Mouse (Mus musculus): ENCODE results near the gene Abcb8. TPM values are rescaled to one million over a fixed set of nuclear protein-coding genes. Genes with fewer than 3 reads are reported as not detected.

Abcb8 gene
- polyA plus RNA-seq, 1 experiment from 2014 or later = 80.3 TPM

DNA sequence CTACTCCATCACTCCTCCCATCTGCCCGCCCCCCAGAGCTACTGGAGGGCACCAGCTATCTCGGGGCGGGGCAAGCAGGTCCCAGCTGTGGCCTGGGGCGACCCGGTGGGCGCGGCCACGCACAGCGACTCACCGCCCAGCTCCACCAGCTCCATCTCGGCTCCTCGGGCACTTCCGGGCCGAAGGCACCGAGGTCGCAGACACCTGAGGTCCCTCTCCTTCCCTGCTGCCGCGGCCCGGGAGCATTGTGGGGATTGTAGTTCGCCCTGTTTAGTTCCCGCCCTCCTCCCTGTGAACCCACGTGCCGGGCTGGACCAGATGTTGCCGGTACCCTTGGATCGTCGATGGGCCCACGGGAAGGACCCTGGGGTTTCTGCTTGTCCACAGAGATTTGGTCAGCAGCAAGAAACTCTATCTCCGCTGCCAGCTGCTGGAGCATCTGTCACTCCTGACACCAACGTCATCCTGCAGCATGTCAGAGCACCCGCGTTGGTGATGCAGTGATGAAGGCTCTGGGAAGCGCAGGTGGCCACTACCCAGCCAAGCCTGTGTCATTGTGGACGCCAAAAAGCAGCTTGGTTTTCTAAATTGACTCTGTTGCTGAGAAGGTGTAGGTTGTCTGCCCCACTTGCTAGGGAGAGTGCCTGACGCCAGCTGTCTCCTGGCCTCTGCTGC, 54.3 kb downstream of the Abcb8 start, which contains the start of gene Tmub1:
TSS of gene Tmub1 (minus strand) at position 231 of the 675 bp plus-strand sequence.
- Histone ChIP-seq H3K27ac (ENCODE audit: low read length) (peak within 1 kb of the TSS; percentile 56), H3K4me3 (ENCODE audit: low read length) (peak within 1 kb of the TSS; percentile 74), H3K9ac (replicated peaks; ENCODE audit: low read length) (peak within 1 kb of the TSS; percentile 70), H3K27me3 (ENCODE audit: insufficient read depth, low read length) (no peaks in the 10 kb centered on the region), H3K9me3 (ENCODE audit: low read length) (no peaks in the 10 kb centered on the region), H3K4me1 (ENCODE audit: insufficient read depth, low read length) (peaks cover 33% of the 10 kb centered on the region), H3K36me3 (ENCODE audit: insufficient read depth, low read length) (peaks cover 3% of the 10 kb centered on the region), H3K4me2 (replicated peaks; ENCODE audit: low read depth, low read length) (peak within 1 kb of the TSS; percentile 75)
- ATAC-seq (ENCODE audit: low FRiP score, low TSS enrichment) = peak; percentile 64
- WGBS = 2% methylated on average over 33 of the region's 34 CpGs

DNA sequence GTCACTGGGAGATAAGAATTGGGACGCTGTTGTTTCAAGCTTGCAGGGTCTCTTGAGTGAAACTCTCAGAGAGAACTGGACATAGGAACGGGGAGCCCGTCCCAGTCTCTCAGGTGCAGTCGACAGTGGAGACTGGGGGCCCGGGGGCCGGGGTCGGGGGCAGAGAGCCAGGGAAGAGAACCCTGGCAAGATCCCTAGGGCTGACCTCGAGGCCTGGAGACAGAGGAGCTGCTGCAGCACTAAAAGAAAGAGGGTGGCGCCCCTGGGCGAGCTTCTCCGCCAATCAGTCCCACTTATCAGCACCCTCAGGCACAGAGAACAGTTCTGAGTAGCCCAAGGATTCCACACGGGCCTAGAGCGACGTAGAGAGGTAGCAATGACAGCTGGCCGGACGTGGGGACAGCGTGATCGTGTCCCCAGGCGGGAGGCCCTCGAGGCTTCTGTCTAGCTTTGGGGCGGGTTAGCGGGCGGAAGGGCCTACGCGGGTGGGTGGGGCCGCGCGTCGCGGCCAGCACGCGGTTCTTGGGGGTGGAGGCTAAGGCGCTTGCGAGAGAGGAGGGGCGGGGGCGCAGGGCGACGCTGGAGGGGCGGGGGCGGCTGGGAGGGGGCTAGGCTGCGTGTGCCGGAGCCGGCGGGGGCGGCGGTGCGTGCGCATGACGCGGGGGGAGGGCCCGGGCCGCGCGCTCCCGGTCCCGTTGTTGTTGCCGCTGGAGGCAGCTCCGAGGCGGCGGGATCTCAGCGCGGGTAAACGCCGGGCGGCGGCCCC, 58.0 kb downstream of the Abcb8 start:
- Histone ChIP-seq H3K27me3 (ENCODE audit: insufficient read depth, low read length) (no peaks in the 10 kb centered on the region), H3K4me3 (ENCODE audit: low read length) (peak overlapping the region; percentile 93), H3K36me3 (ENCODE audit: insufficient read depth, low read length) (no peaks in the 10 kb centered on the region), H3K4me1 (ENCODE audit: insufficient read depth, low read length) (peaks cover 49% of the 10 kb centered on the region), H3K9ac (replicated peaks; ENCODE audit: low read length) (peak overlapping the region; percentile 91), H3K9me3 (ENCODE audit: low read length) (no peaks in the 10 kb centered on the region), H3K4me2 (replicated peaks; ENCODE audit: low read depth, low read length) (peak overlapping the region; percentile 89), H3K27ac (ENCODE audit: low read length) (peak overlapping the region; percentile 85)
- WGBS = 2% methylated on average over 58 of the region's 66 CpGs
- ATAC-seq (ENCODE audit: low FRiP score, low TSS enrichment) = peak; percentile 73

DNA sequence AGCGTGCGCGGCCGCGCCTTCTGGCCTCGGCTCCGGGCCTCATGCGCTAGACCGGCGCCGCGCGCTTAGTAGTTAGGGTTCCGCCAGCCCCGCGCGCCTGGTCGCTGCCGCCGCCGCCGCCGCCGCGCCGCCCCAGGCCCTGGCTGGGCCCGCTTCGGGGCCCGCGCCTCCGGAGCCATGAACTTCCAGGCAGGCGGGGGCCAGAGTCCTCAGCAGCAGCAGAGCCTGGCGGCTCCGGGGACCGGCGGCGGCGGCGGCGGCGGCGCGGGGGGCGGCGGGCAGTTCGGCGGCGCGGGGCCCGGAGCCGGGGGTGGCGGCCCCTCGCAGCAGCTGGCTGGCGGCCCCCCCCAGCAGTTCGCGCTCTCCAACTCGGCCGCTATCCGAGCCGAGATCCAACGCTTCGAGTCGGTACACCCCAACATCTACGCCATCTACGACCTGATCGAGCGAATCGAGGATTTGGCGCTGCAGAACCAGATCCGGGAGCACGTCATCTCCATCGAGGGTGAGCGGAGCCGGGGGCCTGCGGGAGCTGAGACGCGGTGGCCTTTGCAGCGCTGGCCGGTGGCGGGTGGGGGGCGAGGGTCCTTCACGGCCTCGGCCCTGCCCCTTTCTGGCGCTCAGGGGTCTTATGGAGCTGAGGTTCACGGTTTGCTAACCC, 58.7 kb downstream of the Abcb8 start, which contains the start of gene Agap3:
TSS of gene Agap3 (plus strand) at position 148 of the 661 bp plus-strand sequence.
- 0% methylated on average over 67 of the region's 85 CpGs for WGBS
- no peaks in the 10 kb centered on the region for H3K36me3 ChIP-seq (ENCODE audit: insufficient read depth, low read length)
- ATAC-seq (ENCODE audit: low FRiP score, low TSS enrichment) = peak; percentile 2; the same call in 1 of the 2 replicates
- peak within 1 kb of the TSS; percentile 89 for H3K4me2 ChIP-seq (replicated peaks; ENCODE audit: low read depth, low read length)
- peak within 1 kb of the TSS; percentile 91 for H3K9ac ChIP-seq (replicated peaks; ENCODE audit: low read length)
- peak within 1 kb of the TSS; percentile 93 for H3K4me3 ChIP-seq (ENCODE audit: low read length)
- H3K27me3 ChIP-seq (ENCODE audit: insufficient read depth, low read length) = no peaks in the 10 kb centered on the region
- no peaks in the 10 kb centered on the region for H3K9me3 ChIP-seq (ENCODE audit: low read length)
- peaks cover 46% of the 10 kb centered on the region for H3K4me1 ChIP-seq (ENCODE audit: insufficient read depth, low read length)
- peak within 1 kb of the TSS; percentile 85 for H3K27ac ChIP-seq (ENCODE audit: low read length)

DNA sequence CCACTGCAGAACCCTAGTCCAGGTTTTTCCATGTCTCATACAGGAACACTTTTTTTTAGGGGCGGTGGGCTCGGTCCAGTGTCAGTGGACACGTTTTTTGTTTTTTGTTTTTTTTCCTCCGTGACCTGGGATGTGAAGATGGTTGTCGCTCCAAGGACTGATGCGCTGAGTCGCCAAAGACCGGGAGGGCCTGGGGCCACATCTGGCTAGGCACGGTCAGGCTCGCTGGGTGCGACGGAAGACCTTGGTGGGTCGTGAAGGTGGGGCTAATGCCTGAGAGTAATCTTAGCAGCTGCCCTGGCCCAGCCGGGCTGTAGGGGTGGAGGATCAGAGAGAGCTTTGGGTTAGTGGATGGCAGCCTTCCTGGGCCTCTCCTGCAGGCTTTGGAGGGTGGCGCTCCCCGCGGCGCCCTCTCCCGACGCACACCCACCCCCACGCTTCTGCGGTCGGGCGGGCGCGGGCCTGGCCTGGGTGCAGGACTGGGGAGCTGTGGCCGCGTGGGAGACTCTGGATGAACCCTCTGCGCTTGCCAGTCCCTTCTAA, 59.3 kb downstream of the Abcb8 start:
- ATAC-seq (ENCODE audit: low FRiP score, low TSS enrichment) = peak; percentile 18
- Histone ChIP-seq H3K4me3 (ENCODE audit: low read length) (peak overlapping the region; percentile 93), H3K9me3 (ENCODE audit: low read length) (no peaks in the 10 kb centered on the region), H3K27me3 (ENCODE audit: insufficient read depth, low read length) (no peaks in the 10 kb centered on the region), H3K4me1 (ENCODE audit: insufficient read depth, low read length) (peaks cover 45% of the 10 kb centered on the region), H3K27ac (ENCODE audit: low read length) (peak overlapping the region; percentile 67), H3K9ac (replicated peaks; ENCODE audit: low read length) (peak overlapping the region; percentile 91), H3K4me2 (replicated peaks; ENCODE audit: low read depth, low read length) (peak overlapping the region; percentile 89), H3K36me3 (ENCODE audit: insufficient read depth, low read length) (no peaks in the 10 kb centered on the region)
- 1% methylated on average over 29 of the region's 29 CpGs for WGBS

DNA sequence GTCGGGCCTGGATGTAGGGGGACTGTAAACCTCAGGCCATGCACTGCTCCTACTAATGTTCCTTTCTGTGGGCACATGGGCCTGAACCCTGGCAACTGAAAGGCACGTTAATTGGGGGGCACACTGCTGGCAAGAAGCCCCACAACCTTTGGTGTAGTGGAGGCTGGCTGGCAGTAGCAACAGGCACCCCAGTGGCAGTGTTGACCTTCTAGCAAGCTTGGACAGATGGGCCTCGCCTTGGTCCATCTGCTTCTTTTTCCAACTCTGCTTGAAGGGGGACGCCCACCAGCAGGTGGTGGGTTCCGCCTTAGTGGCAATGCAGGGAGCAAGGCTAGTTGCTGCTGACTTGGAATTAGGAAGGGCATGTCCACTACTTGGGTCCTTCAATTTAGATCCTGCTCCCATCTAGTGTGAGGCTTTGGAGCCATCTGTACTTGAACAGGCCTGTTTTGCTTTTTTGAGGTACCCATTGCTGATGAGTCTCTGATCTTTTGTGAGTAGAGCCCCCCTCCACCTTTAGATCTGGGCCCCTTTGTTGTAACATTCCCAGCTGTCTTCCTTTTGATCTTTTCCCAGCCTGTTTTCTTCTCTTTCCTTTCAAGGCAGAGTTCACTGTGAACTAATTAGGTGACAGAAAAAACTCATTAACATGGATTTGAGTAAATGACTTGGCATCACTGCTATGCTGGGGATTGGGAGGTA, 60.0 kb downstream of the Abcb8 start:
- WGBS = 13% methylated on average over 5 of the region's 5 CpGs

DNA sequence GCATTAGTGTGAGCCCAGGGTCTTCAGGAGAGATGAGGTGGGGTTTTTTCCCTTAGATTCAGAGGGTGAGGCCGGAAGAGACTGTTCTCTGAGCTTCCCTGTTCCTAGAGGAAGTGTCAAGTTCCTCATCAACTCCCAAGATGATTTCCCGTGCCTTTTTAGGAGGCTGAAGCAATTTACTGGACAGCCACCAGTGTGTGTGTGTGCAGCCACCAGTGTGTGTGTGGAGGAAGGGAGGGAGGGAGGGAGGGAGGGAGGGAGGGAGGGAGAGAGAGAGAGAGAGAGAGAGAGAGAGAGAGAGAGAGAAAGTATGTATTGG, 60.5 kb downstream of the Abcb8 start:
- H3K36me3 ChIP-seq (ENCODE audit: insufficient read depth, low read length) = no peaks in the 10 kb centered on the region
- 0% methylated on average over 2 of the region's 2 CpGs for WGBS
- H3K27ac ChIP-seq (ENCODE audit: low read length) = no peak overlapping the region
- no peaks in the 10 kb centered on the region for H3K9me3 ChIP-seq (ENCODE audit: low read length)
- ATAC-seq (ENCODE audit: low FRiP score, low TSS enrichment) = no peak
- peak overlapping the region; percentile 91; the same call in 1 of the 2 replicates for H3K9ac ChIP-seq (replicated peaks; ENCODE audit: low read length)
- no peak overlapping the region; the same call in 1 of the 2 replicates for H3K4me3 ChIP-seq (ENCODE audit: low read length)
- H3K27me3 ChIP-seq (ENCODE audit: insufficient read depth, low read length) = no peaks in the 10 kb centered on the region
- H3K4me2 ChIP-seq (replicated peaks; ENCODE audit: low read depth, low read length) = peak overlapping the region; percentile 89
- peaks cover 40% of the 10 kb centered on the region for H3K4me1 ChIP-seq (ENCODE audit: insufficient read depth, low read length)

More for the DNA sequence above, 60.0 kb downstream of the Abcb8 start:
- Histone ChIP-seq H3K27ac (ENCODE audit: low read length) (peak overlapping the region; percentile 67; the same call in 1 of the 2 replicates), H3K27me3 (ENCODE audit: insufficient read depth, low read length) (no peaks in the 10 kb centered on the region), H3K36me3 (ENCODE audit: insufficient read depth, low read length) (no peaks in the 10 kb centered on the region), H3K4me2 (replicated peaks; ENCODE audit: low read depth, low read length) (peak overlapping the region; percentile 89), H3K9ac (replicated peaks; ENCODE audit: low read length) (peak overlapping the region; percentile 91), H3K4me3 (ENCODE audit: low read length) (peak overlapping the region; percentile 93), H3K9me3 (ENCODE audit: low read length) (no peaks in the 10 kb centered on the region), H3K4me1 (ENCODE audit: insufficient read depth, low read length) (peaks cover 40% of the 10 kb centered on the region)
- ATAC-seq (ENCODE audit: low FRiP score, low TSS enrichment) = no peak

DNA sequence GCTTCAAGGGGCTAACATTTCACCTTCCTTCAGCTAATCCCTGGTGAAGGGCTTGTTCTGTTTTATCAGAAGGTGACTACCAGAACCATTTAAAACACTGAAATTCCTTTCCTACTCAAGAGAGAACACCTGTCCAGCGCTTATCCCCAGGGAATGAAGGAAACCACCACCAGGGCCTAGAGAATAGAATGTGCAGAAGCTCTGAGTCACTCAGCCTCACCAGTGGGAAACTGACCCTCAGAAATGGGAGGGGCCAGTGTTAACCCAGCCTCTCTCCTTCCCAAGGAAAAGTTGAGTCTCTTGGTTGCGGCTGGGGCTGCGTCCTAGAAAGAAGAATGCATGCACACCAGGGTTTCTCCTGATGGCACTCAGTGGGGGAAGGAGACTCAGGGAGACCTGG, 61.6 kb downstream of the Abcb8 start:
- Histone ChIP-seq H3K4me1 (ENCODE audit: insufficient read depth, low read length) (peaks cover 40% of the 10 kb centered on the region), H3K36me3 (ENCODE audit: insufficient read depth, low read length) (no peaks in the 10 kb centered on the region), H3K9ac (replicated peaks; ENCODE audit: low read length) (peak overlapping the region; percentile 11; the same call in 1 of the 2 replicates), H3K9me3 (ENCODE audit: low read length) (no peaks in the 10 kb centered on the region), H3K4me3 (ENCODE audit: low read length) (no peak overlapping the region), H3K27ac (ENCODE audit: low read length) (peak overlapping the region; percentile 73), H3K27me3 (ENCODE audit: insufficient read depth, low read length) (no peaks in the 10 kb centered on the region), H3K4me2 (replicated peaks; ENCODE audit: low read depth, low read length) (peak overlapping the region; percentile 29)
- ATAC-seq (ENCODE audit: low FRiP score, low TSS enrichment) = no peak
- WGBS = 70% methylated on average over 3 of the region's 3 CpGs

DNA sequence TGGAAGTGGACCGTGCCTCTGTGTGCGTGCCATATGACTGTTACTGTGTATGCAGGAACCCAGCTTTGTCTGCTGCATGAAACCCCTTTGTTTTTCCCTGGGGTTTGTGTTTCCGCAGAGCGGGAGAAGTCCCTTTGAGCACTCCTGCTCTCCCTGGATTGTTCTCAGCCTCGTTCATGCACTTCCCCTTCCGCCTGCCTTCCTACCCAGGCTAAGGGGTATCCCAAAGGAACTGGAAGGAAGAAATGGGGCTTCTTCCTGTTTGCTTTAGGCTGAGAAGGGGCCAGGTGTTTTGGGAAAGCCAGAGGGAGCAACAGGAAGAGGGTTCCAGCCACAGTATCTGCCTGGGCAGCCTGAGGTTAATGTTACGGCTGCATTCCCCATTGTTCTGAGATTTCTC, 62.1 kb downstream of the Abcb8 start:
- Histone ChIP-seq H3K4me2 (replicated peaks; ENCODE audit: low read depth, low read length) (peak overlapping the region; percentile 29), H3K9ac (replicated peaks; ENCODE audit: low read length) (no peak overlapping the region), H3K9me3 (ENCODE audit: low read length) (no peaks in the 10 kb centered on the region), H3K4me3 (ENCODE audit: low read length) (no peak overlapping the region), H3K4me1 (ENCODE audit: insufficient read depth, low read length) (peaks cover 40% of the 10 kb centered on the region), H3K27me3 (ENCODE audit: insufficient read depth, low read length) (no peaks in the 10 kb centered on the region), H3K27ac (ENCODE audit: low read length) (peak overlapping the region; percentile 73), H3K36me3 (ENCODE audit: insufficient read depth, low read length) (no peaks in the 10 kb centered on the region)
- WGBS = 60% methylated on average over 7 of the region's 7 CpGs
- ATAC-seq (ENCODE audit: low FRiP score, low TSS enrichment) = no peak
